Mouse (Mus musculus): ENCODE measurements around the gene Pdlim4.

DNA sequence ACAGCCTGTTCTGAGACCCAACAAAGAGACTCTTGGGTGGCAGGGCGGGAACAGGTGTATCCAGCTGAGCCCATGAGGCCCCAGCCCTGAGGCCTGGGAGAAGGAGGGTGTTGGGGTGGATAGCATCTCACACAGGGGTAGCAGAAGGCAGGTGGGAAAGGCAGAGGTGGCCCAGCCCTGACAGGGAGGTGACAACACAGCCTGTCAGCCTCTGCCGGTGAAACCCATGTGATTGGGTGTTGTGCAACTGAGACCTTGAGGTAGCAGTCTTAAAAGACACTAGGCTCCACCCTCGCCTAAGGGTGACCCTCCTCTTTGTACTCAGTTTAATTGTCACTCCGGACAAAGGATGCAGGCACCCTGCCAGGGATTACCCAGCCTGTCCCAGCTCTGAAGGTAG, 4.5 kb upstream of the Pdlim4 start:
- TF ChIP-seq SRF (IDR thresholded peaks at IDR 0.05; ENCODE audit: control insufficient read depth, insufficient read length, low read depth): no peak
- no peak for TF ChIP-seq TCF12 (IDR thresholded peaks at IDR 0.05; ENCODE audit: insufficient read depth, poor library complexity, severe bottlenecking)
- TF ChIP-seq POLR2A (IDR thresholded peaks at IDR 0.05; ENCODE audit: insufficient read length, low read depth): no peak
- TF ChIP-seq USF1 (IDR thresholded peaks at IDR 0.05; ENCODE audit: low read depth): no peak
- no peak for TF ChIP-seq POLR2AphosphoS2 (IDR thresholded peaks at IDR 0.05; ENCODE audit: insufficient read length, low read depth)
- TF ChIP-seq E2F4 (IDR thresholded peaks at IDR 0.05; ENCODE audit: insufficient read depth): no peak

Measured in myocyte (in vitro differentiated cells).